Mouse (Mus musculus) lung, postnatal 0 days (tissue): ENCODE measurements around the gene 1700074P13Rik. TPM values are rescaled to one million over a fixed set of nuclear protein-coding genes. Genes with fewer than 3 reads are reported as not detected.
"Not testable (repeated sequence)": the region's sequence is repeated elsewhere in the genome, so short reads cannot be mapped to it uniquely, and the experiment has no call there.

Experiments used
- ATAC-seq: fragments of 200-750 bp; cut with Nextera tagmentation; 2 replicates; pipeline ENCODE4 v1.8.0; 2017; ENCODE audit warnings: moderate library complexity
- DNase-seq: peaks from one replicate; pipeline ENCODE4 v3.0.0-alpha.2; 2016; ENCODE audit warnings: low spot score
- H3K27ac ChIP-seq: fragments of 300-500 bp; sonication (generic); 2 replicates; pipeline ENCODE4 v1.5.1; 2014; ENCODE audit warnings: antibody characterized with exemption, mild to moderate bottlenecking, low read length, mixed read lengths
- H3K27me3 ChIP-seq: fragments of 300-500 bp; sonication (generic); replicated peaks from 2 replicates; pipeline ENCODE4 v1.6.1; 2014; ENCODE audit warnings: low read length, mixed read lengths; ENCODE audit not compliant: insufficient read depth
- H3K36me3 ChIP-seq: fragments of 300-500 bp; sonication (generic); 2 replicates; pipeline ENCODE4 v1.6.1; 2014; ENCODE audit warnings: low read length, mixed read lengths; ENCODE audit not compliant: insufficient read depth
- H3K4me1 ChIP-seq: fragments of 300-500 bp; sonication (generic); 2 replicates; pipeline ENCODE4 v1.6.1; 2014; ENCODE audit warnings: antibody characterized with exemption, low read depth, low read length, mixed read lengths; ENCODE audit not compliant: insufficient read depth
- H3K4me2 ChIP-seq: fragments of 300-500 bp; sonication (generic); replicated peaks from 2 replicates; pipeline ENCODE4 v1.6.1; 2014; ENCODE audit warnings: low read depth, mild to moderate bottlenecking, low read length, moderate library complexity, mixed read lengths
- H3K4me3 ChIP-seq: fragments of 300-500 bp; sonication (generic); 2 replicates; pipeline ENCODE4 v1.5.1; 2014; ENCODE audit warnings: low read depth, low read length
- H3K9ac ChIP-seq: fragments of 300-500 bp; sonication (generic); replicated peaks from 2 replicates; pipeline ENCODE4 v1.6.1; 2014; ENCODE audit warnings: low read depth, mild to moderate bottlenecking
- H3K9me3 ChIP-seq: fragments of 300-500 bp; sonication (generic); 2 replicates; pipeline ENCODE4 v1.6.1; 2016; ENCODE audit warnings: low read length, mixed read lengths
- CTCF ChIP-seq: IDR thresholded peaks from 2 replicates; pipeline ENCODE4 v1.5.1; 2016; ENCODE audit warnings: antibody characterized with exemption, mild to moderate bottlenecking
- EP300 ChIP-seq: IDR thresholded peaks from 2 replicates; pipeline ENCODE4 v1.6.1; 2016; ENCODE audit warnings: antibody characterized with exemption, mild to moderate bottlenecking, control low read depth
- WGBS: fragments of 180-500 bp; shearing (Covaris S2); extraction: QIAGEN DNeasy Blood & Tissue Kit; methylation state at CpG from one replicate; pipeline ENCODE4 v1.1.7; 2014; 5-methylcytosine and 5-hydroxymethylcytosine counted together
- polyA plus RNA-seq: library from polyadenylated mRNA; unstranded; fragments of >200 nt; fragmentation: Nextera tagmentation; extraction: Ambion mirVana; gene quantifications from 2 replicates; pipeline ENCODE4 v1.2.1, GENCODE M21; 2015

The 1700074P13Rik gene
- polyA plus RNA-seq = not detected in 2 replicates

GRCm38 (mm10) chr6:40940457-40940856 lies at the start of gene 1700074P13Rik:
TSS of gene 1700074P13Rik (minus strand) at chr6:40940557.
- no peak within 1 kb of the TSS for H3K9ac ChIP-seq
- H3K4me3 ChIP-seq = no peak within 1 kb of the TSS
- H3K27me3 ChIP-seq = no peaks in the 10 kb centered on the region
- H3K4me1 ChIP-seq = no peaks in the 10 kb centered on the region
- H3K36me3 ChIP-seq = no peaks in the 10 kb centered on the region
- DNase-seq = no peak
- no peak within 1 kb of the TSS for H3K27ac ChIP-seq
- no peaks in the 10 kb centered on the region for H3K9me3 ChIP-seq
- ATAC-seq = no peak
- TF ChIP-seq CTCF (no peak), EP300 (no peak)
- H3K4me2 ChIP-seq = no peak within 1 kb of the TSS
- WGBS = 90% methylated on average over 10 of the region's 10 CpGs

- not testable (repeated sequence) for H3K27me3 ChIP-seq, H3K36me3 ChIP-seq, H3K9me3 ChIP-seq, DNase-seq, H3K9ac ChIP-seq, H3K27ac ChIP-seq, H3K4me3 ChIP-seq, H3K4me2 ChIP-seq, H3K4me1 ChIP-seq, ATAC-seq
- 82% methylated on average over 2 of the region's 2 CpGs for WGBS
These were observed 24.1 kb upstream of the 1700074P13Rik start, which contains the start of gene 1810009J06Rik for GRCm38 (mm10) chr6:40964454-40964853. TSS of gene 1810009J06Rik (plus strand) at chr6:40964754.

- H3K9ac ChIP-seq = no peak overlapping the region
- 39% methylated on average over 2 of the region's 2 CpGs for WGBS
These were observed 13.4 kb upstream of the 1700074P13Rik start for GRCm38 (mm10) chr6:40953716-40954115.

GRCm38 (mm10) chr6:40951770-40952169 lies 11.4 kb upstream of the 1700074P13Rik start, which contains the start of gene Gm4744:
TSS of gene Gm4744 (minus strand) at chr6:40951870.
- Histone ChIP-seq H3K4me3 (no peak within 1 kb of the TSS), H3K4me2 (no peak within 1 kb of the TSS), H3K36me3 (no peaks in the 10 kb centered on the region), H3K27ac (no peak within 1 kb of the TSS), H3K4me1 (no peaks in the 10 kb centered on the region), H3K9ac (no peak within 1 kb of the TSS), H3K27me3 (no peaks in the 10 kb centered on the region), H3K9me3 (no peaks in the 10 kb centered on the region)
- ATAC-seq (no peak), DNase-seq (no peak)
- no peak for TF ChIP-seq EP300
- TF ChIP-seq CTCF = no peak

More at GRCm38 (mm10) chr6:40953716-40954115, 13.4 kb upstream of the 1700074P13Rik start:
- Histone ChIP-seq H3K27ac (no peak overlapping the region), H3K4me3 (no peak overlapping the region), H3K9me3 (no peaks in the 10 kb centered on the region), H3K4me1 (no peaks in the 10 kb centered on the region), H3K4me2 (no peak overlapping the region), H3K36me3 (no peaks in the 10 kb centered on the region), H3K27me3 (no peaks in the 10 kb centered on the region)
- DNase-seq (no peak), ATAC-seq (no peak)
- TF ChIP-seq CTCF (no peak), EP300 (no peak)

GRCm38 (mm10) chr6:40919954-40920353 lies 20.4 kb downstream of the 1700074P13Rik start:
- no peak overlapping the region for H3K27ac ChIP-seq
- DNase-seq (no peak), ATAC-seq (no peak)
- TF ChIP-seq CTCF (no peak), EP300 (no peak)
- 77% methylated on average over 4 of the region's 4 CpGs for WGBS
- no peak overlapping the region for H3K4me3 ChIP-seq
- H3K27me3 ChIP-seq = no peaks in the 10 kb centered on the region
- no peaks in the 10 kb centered on the region for H3K36me3 ChIP-seq
- H3K9ac ChIP-seq = no peak overlapping the region
- no peaks in the 10 kb centered on the region for H3K4me1 ChIP-seq
- no peaks in the 10 kb centered on the region for H3K9me3 ChIP-seq
- no peak overlapping the region for H3K4me2 ChIP-seq

- TF ChIP-seq CTCF (no peak), EP300 (no peak)
- no peaks in the 10 kb centered on the region for H3K27me3 ChIP-seq
- no peaks in the 10 kb centered on the region for H3K36me3 ChIP-seq
- H3K4me2 ChIP-seq = no peak within 1 kb of the TSS
- DNase-seq (no peak), ATAC-seq (no peak)
- no peak within 1 kb of the TSS for H3K9ac ChIP-seq
- no peaks in the 10 kb centered on the region for H3K9me3 ChIP-seq
- no peak within 1 kb of the TSS for H3K27ac ChIP-seq
- no peak within 1 kb of the TSS for H3K4me3 ChIP-seq
- no peaks in the 10 kb centered on the region for H3K4me1 ChIP-seq
These were observed 40.1 kb downstream of the 1700074P13Rik start, which contains the start of gene Prss58 for GRCm38 (mm10) chr6:40900287-40900686. TSS of gene Prss58 (minus strand) at chr6:40900387.

- WGBS = 54% methylated on average over 1 of the region's 1 CpGs
- DNase-seq (no peak), ATAC-seq (no peak)
- Histone ChIP-seq H3K36me3 (no peaks in the 10 kb centered on the region), H3K27ac (no peak overlapping the region), H3K4me2 (no peak overlapping the region), H3K9ac (no peak overlapping the region), H3K9me3 (no peaks in the 10 kb centered on the region), H3K4me1 (no peaks in the 10 kb centered on the region), H3K27me3 (no peaks in the 10 kb centered on the region), H3K4me3 (no peak overlapping the region)
- TF ChIP-seq EP300 (no peak), CTCF (no peak)
These were observed 45.6 kb downstream of the 1700074P13Rik start for GRCm38 (mm10) chr6:40894716-40895115.
